Mouse (Mus musculus) testis, adult 2 months (tissue): ENCODE data around the gene Tgfbi.

ENCODE experiments used
- CTCF ChIP-seq: fragments of 200-500 bp; IDR thresholded peaks from 2 replicates; pipeline ENCODE4 v1.5.1; 2012; ENCODE audit warnings: low read depth, mild to moderate bottlenecking, inconsistent platforms, low read length, moderate library complexity; ENCODE audit not compliant: control insufficient read depth, insufficient read depth, insufficient replicate concordance
- POLR2A ChIP-seq: fragments of 200-500 bp; IDR thresholded peaks from 2 replicates; pipeline ENCODE4 v1.6.1; 2012; ENCODE audit warnings: low read depth, mild to moderate bottlenecking, inconsistent platforms, low read length, moderate library complexity; ENCODE audit not compliant: control insufficient read depth

GRCm38 (mm10) chr13:56626524-56626923, 17.2 kb downstream of the Tgfbi start:
- TF ChIP-seq POLR2A (no peak), CTCF (no peak)
